Mouse (Mus musculus) C2C12 (cell line): ENCODE results near the gene Rras2. TPM values are rescaled to one million over a fixed set of nuclear protein-coding genes. Genes with fewer than 3 reads are reported as not detected.

Experiments
- H3K27me3 ChIP-seq: one replicate; pipeline ENCODE4 v1.6.1; 2011; ENCODE audit not compliant: control insufficient read depth, insufficient read depth, insufficient read length
- H3K36me3 ChIP-seq: one replicate; pipeline ENCODE4 v1.6.1; 2011; ENCODE audit not compliant: control insufficient read depth, insufficient read depth
- H3K4me3 ChIP-seq: one replicate; pipeline ENCODE4 v1.5.1; 2011; ENCODE audit warnings: mild to moderate bottlenecking, control low read depth; ENCODE audit not compliant: poor library complexity, insufficient read depth, severe bottlenecking
- H3K79me2 ChIP-seq: one replicate; pipeline ENCODE4 v1.6.1; 2011; ENCODE audit not compliant: control insufficient read depth, insufficient read depth
- H3K79me3 ChIP-seq: one replicate; pipeline ENCODE4 v1.6.1; 2011; ENCODE audit warnings: low read depth, control low read depth
- H3ac ChIP-seq: one replicate; pipeline ENCODE3; 2011; ENCODE audit warnings: low read depth; ENCODE audit not compliant: control insufficient read depth, insufficient read length
- CEBPB ChIP-seq: IDR thresholded peaks from one replicate; pipeline ENCODE4 v1.6.1; 2011; ENCODE audit warnings: low read depth, mild to moderate bottlenecking, control low read depth, moderate library complexity
- CTCF ChIP-seq: IDR thresholded peaks from one replicate; pipeline ENCODE4 v1.5.1; 2011; ENCODE audit not compliant: control insufficient read depth, insufficient read depth, insufficient read length
- FOSL1 ChIP-seq: IDR thresholded peaks from one replicate; pipeline ENCODE4 v1.8.0; 2011; ENCODE audit warnings: mild to moderate bottlenecking, low read length; ENCODE audit not compliant: poor library complexity, insufficient read depth, severe bottlenecking
- MAX ChIP-seq: IDR thresholded peaks from one replicate; pipeline ENCODE4 v1.6.1; 2011; ENCODE audit warnings: mild to moderate bottlenecking, control low read depth
- MYOD1 ChIP-seq: IDR thresholded peaks from one replicate; pipeline ENCODE4 v1.6.1; 2011; ENCODE audit warnings: low read depth; ENCODE audit not compliant: control insufficient read depth, insufficient read length
- MYOG ChIP-seq: IDR thresholded peaks from one replicate; pipeline ENCODE4 v1.6.1; 2011; ENCODE audit not compliant: control insufficient read depth, insufficient read length; ENCODE audit errors: extremely low read depth
- USF1 ChIP-seq: IDR thresholded peaks from one replicate; pipeline ENCODE4 v1.6.1; 2011; ENCODE audit warnings: low read depth, mild to moderate bottlenecking, control low read depth, moderate library complexity
- polyA plus RNA-seq: library from polyadenylated mRNA; unstranded; fragments of >200 nt; fragmentation: generic; extraction: Trizol; gene quantifications from one replicate; pipeline ENCODE4 v1.2.1, GENCODE M21; 2012; ENCODE audit warnings: missing spikeins

Gene Rras2
- polyA plus RNA-seq, 1 experiment: 55.3 TPM

GRCm38 (mm10) chr7:114093548-114094174 is 23.9 kb downstream of the Rras2 start:
- no peak for TF ChIP-seq MYOG
- no peak for TF ChIP-seq MAX
- TF ChIP-seq CTCF: no peak
- TF ChIP-seq FOSL1: no peak
- no peak for TF ChIP-seq MYOD1
- no peak for TF ChIP-seq CEBPB
- TF ChIP-seq USF1: no peak
- H3K27me3 ChIP-seq: no peaks in the 10 kb centered on the region
- peaks cover 100% of the 10 kb centered on the region for H3K79me2 ChIP-seq
- H3K79me3 ChIP-seq: peaks cover 94% of the 10 kb centered on the region
- no peak overlapping the region for H3ac ChIP-seq
- H3K36me3 ChIP-seq: no peaks in the 10 kb centered on the region
- H3K4me3 ChIP-seq: no peak overlapping the region

DNA sequence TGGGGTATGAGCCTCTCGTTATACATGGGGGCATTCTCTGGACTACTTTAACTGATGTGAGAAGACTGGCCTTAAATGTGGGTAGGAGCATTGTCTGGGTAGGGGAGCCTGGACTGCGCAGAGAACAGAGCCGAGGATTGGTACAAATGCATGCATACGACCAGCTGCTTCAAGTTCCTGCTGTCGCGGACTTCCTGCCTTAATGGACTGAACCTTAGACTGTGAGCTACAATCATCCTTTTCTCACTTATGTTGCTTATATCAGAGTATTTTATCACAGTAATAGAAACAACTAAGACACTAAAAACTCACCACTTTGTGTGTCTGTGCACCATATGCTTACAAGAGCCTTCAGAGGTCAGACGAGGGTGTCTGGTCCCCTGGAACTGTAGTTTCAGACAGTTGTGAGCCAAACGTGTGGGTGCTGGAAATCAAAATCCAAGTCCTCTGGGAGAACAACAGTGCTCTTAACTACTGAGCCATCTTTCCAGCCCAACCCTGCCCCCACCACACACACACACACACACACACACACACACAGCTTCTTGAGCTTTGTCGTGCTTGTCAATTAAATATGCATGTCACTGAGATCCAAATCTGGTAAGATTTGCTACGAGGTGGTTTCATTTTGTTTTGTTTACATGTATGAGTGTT is 26.6 kb downstream of the Rras2 start:
- H3ac ChIP-seq: no peak overlapping the region
- no peaks in the 10 kb centered on the region for H3K36me3 ChIP-seq
- H3K27me3 ChIP-seq: no peaks in the 10 kb centered on the region
- H3K4me3 ChIP-seq: no peak overlapping the region
- peaks cover 100% of the 10 kb centered on the region for H3K79me2 ChIP-seq
- H3K79me3 ChIP-seq: peaks cover 91% of the 10 kb centered on the region
- TF ChIP-seq MYOD1 (no peak), CEBPB (no peak), CTCF (no peak), MAX (no peak), USF1 (no peak), MYOG (no peak), FOSL1 (no peak)

GRCm38 (mm10) chr7:114090231-114090630 is 27.4 kb downstream of the Rras2 start:
- no peaks in the 10 kb centered on the region for H3K27me3 ChIP-seq
- no peak for TF ChIP-seq CTCF
- TF ChIP-seq MAX: no peak
- TF ChIP-seq FOSL1: no peak
- TF ChIP-seq CEBPB: no peak
- TF ChIP-seq USF1: no peak
- no peak for TF ChIP-seq MYOD1
- TF ChIP-seq MYOG: no peak
- H3K79me2 ChIP-seq: peaks cover 100% of the 10 kb centered on the region
- H3K4me3 ChIP-seq: no peak overlapping the region
- H3K36me3 ChIP-seq: no peaks in the 10 kb centered on the region
- peaks cover 91% of the 10 kb centered on the region for H3K79me3 ChIP-seq
- H3ac ChIP-seq: no peak overlapping the region

GRCm38 (mm10) chr7:114088918-114089317 is 28.7 kb downstream of the Rras2 start:
- H3ac ChIP-seq: no peak overlapping the region
- no peaks in the 10 kb centered on the region for H3K36me3 ChIP-seq
- H3K79me3 ChIP-seq: peaks cover 90% of the 10 kb centered on the region
- peaks cover 100% of the 10 kb centered on the region for H3K79me2 ChIP-seq
- no peak overlapping the region for H3K4me3 ChIP-seq
- no peaks in the 10 kb centered on the region for H3K27me3 ChIP-seq
- TF ChIP-seq CEBPB (no peak), MYOG (no peak), CTCF (no peak), MYOD1 (no peak), MAX (no peak), USF1 (no peak), FOSL1 (no peak)

GRCm38 (mm10) chr7:114087986-114088385 is 29.6 kb downstream of the Rras2 start:
- Histone ChIP-seq H3K27me3 (no peaks in the 10 kb centered on the region), H3K79me2 (peaks cover 99% of the 10 kb centered on the region), H3K4me3 (no peak overlapping the region), H3K79me3 (peaks cover 87% of the 10 kb centered on the region), H3ac (no peak overlapping the region), H3K36me3 (no peaks in the 10 kb centered on the region)
- TF ChIP-seq MYOG (no peak), USF1 (no peak), MYOD1 (no peak), FOSL1 (no peak), CTCF (no peak), CEBPB (no peak), MAX (no peak)
